25 mouse cellular contexts compared by ENCODE assay signal in genomic region chr12:17376521-17376920, GRCm38 (mm10). TPM values are rescaled to one million over a fixed set of nuclear protein-coding genes. Genes with fewer than 3 reads are reported as not detected.
DNase-seq lines count a peak whose midpoint lies in the region; ATAC-seq and TF ChIP-seq lines count a peak whose summit lies in the region.
"Had no signal": no experiment of that assay in that cellular context is flagged by ENCODE, and none has a peak within 500 bp of the region (broad histone marks: within the 10 kb centered on the region; RNA-seq: fewer than 3 reads in every experiment).

No protein-coding gene starts in this region.

- H3K27ac ChIP-seq in layer of hippocampus, adult 2 months: 0 out of 2 replicates have a peak overlapping the region, but pooled peaks have one; percentile 23
- no peak overlapping the region for H3K27ac ChIP-seq in forebrain, embryonic 15.5 days (replicated peaks)
- H3K27ac ChIP-seq in midbrain, embryonic 14.5 days (replicated peaks; ENCODE audit: low read depth, low read length): no peak overlapping the region
- H3K27ac ChIP-seq: heart, embryonic 10.5 days; hindbrain, embryonic 14.5 days; limb, embryonic 10.5 days had no signal

- H3K4me1 ChIP-seq in forebrain, embryonic 15.5 days: no peaks in the 10 kb centered on the region
- no peaks in the 10 kb centered on the region for H3K4me1 ChIP-seq in midbrain, embryonic 14.5 days (ENCODE audit: control insufficient read depth, insufficient read depth, low read length)
- H3K4me1 ChIP-seq: heart, embryonic 10.5 days; limb, embryonic 10.5 days had no signal

- no peak for TF ChIP-seq POLR2A in brain, embryonic 14.5 days (IDR thresholded peaks at IDR 0.05; ENCODE audit: borderline replicate concordance, extremely low read depth, insufficient read depth, insufficient read length, poor library complexity, severe bottlenecking)

- no peaks in the 10 kb centered on the region for H3K9me3 ChIP-seq in forebrain, embryonic 15.5 days
- H3K9me3 ChIP-seq in midbrain, embryonic 14.5 days (ENCODE audit: control insufficient read depth, low read length): no peaks in the 10 kb centered on the region
- H3K9me3 ChIP-seq: G1E; heart, embryonic 10.5 days; limb, embryonic 10.5 days had no signal

- TF ChIP-seq CTCF in layer of hippocampus, adult 2 months (conservative IDR thresholded peaks at IDR 0.05): no peak
- no peak for TF ChIP-seq CTCF in brain, embryonic 14.5 days (IDR thresholded peaks at IDR 0.05; ENCODE audit: borderline replicate concordance, extremely low read depth, insufficient read depth, insufficient read length)

- peak; percentile 32 for DNase-seq in gastrocnemius, postnatal 25 days
- no peak for DNase-seq in gastrocnemius, adult 8-10 months (ENCODE audit: low spot score in 2 of 2)
- peak in 1 of 2 experiments; percentile 28 for DNase-seq in layer of hippocampus, adult 2 months (ENCODE audit: low spot score in 2 of 2)
- DNase-seq in layer of hippocampus, adult 9-11 months: no peak
- DNase-seq in brain, embryonic 14.5 days (ENCODE audit: low read depth): peak; percentile 18
- DNase-seq in thymus, postnatal 25 days: no peak
- DNase-seq in midbrain, embryonic 14.5 days: no peak
- DNase-seq: adrenal gland, postnatal 25 days; cerebellum, adult 11 months; cerebellum, adult 9-11 months; heart, postnatal 4 days; liver; liver, postnatal 0 days; lung, postnatal 14 days had no signal

- H3K36me3 ChIP-seq in forebrain, embryonic 15.5 days: peaks cover 66% of the 10 kb centered on the region
- H3K36me3 ChIP-seq in midbrain, embryonic 14.5 days (ENCODE audit: control insufficient read depth, insufficient read depth, low read length): peaks cover 93% of the 10 kb centered on the region

- no peaks in the 10 kb centered on the region for H3K27me3 ChIP-seq in forebrain, embryonic 15.5 days
- no peaks in the 10 kb centered on the region for H3K27me3 ChIP-seq in midbrain, embryonic 14.5 days (ENCODE audit: control insufficient read depth, insufficient read depth, low read length)
- H3K27me3 ChIP-seq: CH12.LX had no signal

- no peak overlapping the region for H3K4me3 ChIP-seq in layer of hippocampus, adult 2 months
- no peak overlapping the region for H3K4me3 ChIP-seq in forebrain, embryonic 15.5 days
- no peak overlapping the region for H3K4me3 ChIP-seq in midbrain, embryonic 14.5 days (replicated peaks; ENCODE audit: low read depth, low read length)
- H3K4me3 ChIP-seq: heart, embryonic 10.5 days; limb, embryonic 10.5 days had no signal

- no peak overlapping the region for H3K9ac ChIP-seq in forebrain, embryonic 15.5 days (replicated peaks)
- H3K9ac ChIP-seq in midbrain, embryonic 14.5 days (replicated peaks; ENCODE audit: low read length): no peak overlapping the region
- H3K9ac ChIP-seq: hindbrain, embryonic 14.5 days; liver, postnatal 0 days had no signal

- 81% methylated on average over 6 of the region's 6 CpGs for WGBS in forebrain, embryonic 15.5 days
- 88% methylated on average over 6 of the region's 6 CpGs for WGBS in midbrain, embryonic 14.5 days

- no peak overlapping the region for H3K4me2 ChIP-seq in forebrain, embryonic 15.5 days (replicated peaks)
- no peak overlapping the region for H3K4me2 ChIP-seq in midbrain, embryonic 14.5 days (ENCODE audit: low read length)
- H3K4me2 ChIP-seq: hindbrain, embryonic 14.5 days; midbrain, embryonic 11.5 days had no signal

- ATAC-seq in forebrain, embryonic 15.5 days (replicated peaks): no peak
- ATAC-seq in midbrain, embryonic 14.5 days (ENCODE audit: low FRiP score, low TSS enrichment): no peak
- ATAC-seq: inflammation-experienced regulatory T-cells, adult 6 months; liver, postnatal 0 days had no signal

RNA-seq across cellular contexts. Expression of gene Nol10, which starts 28.3 kb away (rescaled TPM):
- total RNA-seq in gastrocnemius, postnatal 25 days (2021): 1 to 10 TPM; 6.3 to 7.4 TPM
- total RNA-seq in gastrocnemius, adult 8-10 months (2022): 1 to 10 TPM; 6.8 to 9.1 (median 8.6) TPM
- total RNA-seq in layer of hippocampus, adult 2 months (2021): 10 to 100 TPM; 19.7 to 20.7 TPM
- 15.0 and 16.3 TPM in 2 replicates for polyA plus RNA-seq in brain, embryonic 14.5 days (2012; rRNA removed)
- polyA plus RNA-seq in forebrain, embryonic 15.5 days (2015; fragmentation: Nextera tagmentation; extraction: Ambion mirVana): 22.2 and 23.9 TPM in 2 replicates
- 16.6 and 21.7 TPM in 2 replicates for polyA plus RNA-seq in midbrain, embryonic 14.5 days (2014; fragmentation: Nextera tagmentation; extraction: Ambion mirVana)

RNA-seq across cellular contexts. Expression of gene Atp6v1c2, which starts 47.4 kb away (rescaled TPM):
- total RNA-seq in gastrocnemius, postnatal 25 days (2021): under 1 TPM in 1 of 2 experiments, not detected in 1; 0.21 TPM
- total RNA-seq in gastrocnemius, adult 8-10 months (2022): not detected
- 1 to 10 TPM; 3.9 to 4.0 TPM for total RNA-seq in layer of hippocampus, adult 2 months (2021)
- 0.21 and 0.30 TPM in 2 replicates for polyA plus RNA-seq in brain, embryonic 14.5 days (2012; rRNA removed)
- 0.59 and 0.66 TPM in 2 replicates for polyA plus RNA-seq in forebrain, embryonic 15.5 days (2015; fragmentation: Nextera tagmentation; extraction: Ambion mirVana)
- polyA plus RNA-seq in midbrain, embryonic 14.5 days (2014; fragmentation: Nextera tagmentation; extraction: Ambion mirVana): 0.33 and 0.46 TPM in 2 replicates
- total RNA-seq: heart, postnatal 4 days; megakaryocyte progenitor cell, adult 5-6 weeks; monocyte, adult 5-6 weeks had no signal
- polyA plus RNA-seq: G1E; urinary bladder, adult 2 months had no signal

Comparison
In these comparisons a context has a peak if more than half of its experiments do, and no peak if none do; other contexts are left out.
1. DNase-seq: peak in gastrocnemius, postnatal 25 days (single experiment) and brain, embryonic 14.5 days (single experiment); none in gastrocnemius, adult 8-10 months (0 of 2), layer of hippocampus, adult 9-11 months (single experiment), thymus, postnatal 25 days (single experiment) and midbrain, embryonic 14.5 days (single experiment).
2. RNA of gene Atp6v1c2, which starts 47.4 kb away (total RNA-seq): 3.9 to 4.0 TPM in layer of hippocampus, adult 2 months; 0.21 TPM in gastrocnemius, postnatal 25 days and not detected in gastrocnemius, adult 8-10 months; every median in the first group is over 4 times any median in the second.